Comparison of ENCODE assay signal across 9 mouse cellular contexts in the genomic region with DNA sequence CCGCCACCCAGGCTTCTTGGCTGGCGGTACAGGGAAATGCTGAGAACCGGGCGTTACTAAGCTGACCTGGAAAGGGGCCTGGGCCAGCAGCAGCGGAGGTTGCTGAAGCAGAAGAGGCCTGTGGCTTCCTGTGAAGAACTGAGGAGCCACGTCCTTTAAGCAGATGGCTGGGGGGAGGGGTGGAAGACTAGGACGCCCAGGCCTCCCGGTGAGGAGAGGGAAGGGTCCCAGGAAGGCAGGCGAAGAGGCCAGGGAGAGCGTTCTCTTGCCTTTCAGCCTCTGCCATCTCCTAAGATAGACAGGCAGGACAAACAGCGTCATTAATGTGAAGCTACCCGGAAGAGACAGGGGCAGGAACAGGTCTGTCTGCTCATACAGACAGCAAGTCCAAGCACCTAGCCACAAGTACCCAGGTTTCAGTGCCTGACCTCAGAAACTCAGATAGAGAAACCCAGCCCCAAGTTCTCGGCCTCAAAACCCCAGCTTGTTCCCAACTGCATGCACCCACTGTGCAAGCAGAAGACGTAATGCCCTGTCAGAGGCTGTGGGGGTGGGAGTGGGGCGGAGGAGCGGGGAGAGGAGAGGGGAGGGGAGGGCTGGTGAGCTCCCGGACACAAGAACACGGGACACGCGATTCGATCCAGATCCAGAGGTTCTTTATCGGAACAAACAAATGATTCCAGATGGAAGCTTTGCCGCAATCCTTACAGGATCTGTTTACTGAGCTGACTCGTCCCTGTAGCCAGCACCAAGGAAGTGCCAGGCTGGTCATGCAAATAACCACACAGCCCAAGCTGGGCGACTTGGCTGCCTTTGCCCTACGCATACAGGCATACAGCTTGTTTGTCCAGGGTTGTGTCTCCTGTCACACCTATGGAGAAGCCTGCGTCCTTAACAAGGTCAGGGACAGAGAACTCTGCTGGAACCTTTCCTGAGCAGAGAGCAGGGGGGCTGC. TPM values are rescaled to one million over a fixed set of nuclear protein-coding genes. Genes with fewer than 3 reads are reported as not detected.
DNase-seq lines count a peak whose midpoint lies in the region; ATAC-seq and TF ChIP-seq lines count a peak whose summit lies in the region.
"Had no signal": no experiment of that assay in that cellular context is flagged by ENCODE, and none has a peak within 500 bp of the region (broad histone marks: within the 10 kb centered on the region; RNA-seq: fewer than 3 reads in every experiment).

No protein-coding gene starts in this region.

- WGBS in hindbrain, postnatal 0 days: 13% methylated on average over 27 of the region's 27 CpGs
- WGBS in limb, embryonic 13.5 days: 15% methylated on average over 27 of the region's 27 CpGs
- 18% methylated on average over 27 of the region's 27 CpGs for WGBS in midbrain, embryonic 13.5 days
- 11% methylated on average over 27 of the region's 27 CpGs for WGBS in stomach, embryonic 14.5 days

- no peaks in the 10 kb centered on the region for H3K9me3 ChIP-seq in hindbrain, postnatal 0 days (ENCODE audit: low read length)
- H3K9me3 ChIP-seq in limb, embryonic 13.5 days: no peaks in the 10 kb centered on the region
- H3K9me3 ChIP-seq in midbrain, embryonic 13.5 days: no peaks in the 10 kb centered on the region
- H3K9me3 ChIP-seq in stomach, embryonic 14.5 days (ENCODE audit: control insufficient read depth, low read depth, low read length): no peaks in the 10 kb centered on the region
- H3K9me3 ChIP-seq: G1E had no signal

- peaks cover 14% of the 10 kb centered on the region for H3K4me1 ChIP-seq in hindbrain, postnatal 0 days (ENCODE audit: insufficient read depth, low read length)
- peaks cover 29% of the 10 kb centered on the region for H3K4me1 ChIP-seq in limb, embryonic 13.5 days
- H3K4me1 ChIP-seq in midbrain, embryonic 13.5 days (replicated peaks): peaks cover 24% of the 10 kb centered on the region
- H3K4me1 ChIP-seq in stomach, embryonic 14.5 days (ENCODE audit: control insufficient read depth, insufficient read depth, low read length): peaks cover 10% of the 10 kb centered on the region

- H3K4me2 ChIP-seq in hindbrain, postnatal 0 days (ENCODE audit: low read depth, low read length): peak overlapping the region; percentile 41
- peak overlapping the region; percentile 59 for H3K4me2 ChIP-seq in limb, embryonic 13.5 days (replicated peaks)
- peak overlapping the region; percentile 47 for H3K4me2 ChIP-seq in midbrain, embryonic 13.5 days (replicated peaks)
- H3K4me2 ChIP-seq in stomach, embryonic 14.5 days (replicated peaks; ENCODE audit: low read depth, low read length): peak overlapping the region; percentile 44

- DNase-seq in heart, adult 11 months: peak; percentile 96
- DNase-seq in heart, adult 8-10 months (ENCODE audit: low spot score): no peak
- DNase-seq in cerebellum, adult 9-10 months: peak; percentile 78
- DNase-seq in gastrocnemius, adult 2 months: peak; percentile 69
- DNase-seq in hindbrain, postnatal 0 days (ENCODE audit: low spot score): peak; percentile 76

- intact Hi-C loops in gastrocnemius, adult 2 months (cut with DNase I): loop anchor here (5.0 kb wide), 1 partner anchor 261 kb away; no protein-coding TSS in a partner anchor

- 0 out of 2 replicates have a peak overlapping the region, but pooled peaks have one; percentile 25 for H3K9ac ChIP-seq in hindbrain, postnatal 0 days (replicated peaks; ENCODE audit: low read length)
- peak overlapping the region; percentile 57 for H3K9ac ChIP-seq in limb, embryonic 13.5 days
- peak overlapping the region; percentile 55 for H3K9ac ChIP-seq in midbrain, embryonic 13.5 days (replicated peaks)
- H3K9ac ChIP-seq in stomach, embryonic 14.5 days (replicated peaks; ENCODE audit: low read depth, low read length): 0 out of 2 replicates have a peak overlapping the region, but pooled peaks have one; percentile 2

- H3K27ac ChIP-seq in gastrocnemius, adult 2 months: peak overlapping the region; percentile 79
- H3K27ac ChIP-seq in hindbrain, postnatal 0 days: peak overlapping the region; percentile 87
- peak overlapping the region; percentile 85 for H3K27ac ChIP-seq in limb, embryonic 13.5 days
- H3K27ac ChIP-seq in midbrain, embryonic 13.5 days: peak overlapping the region; percentile 67
- H3K27ac ChIP-seq in stomach, embryonic 14.5 days (ENCODE audit: low read length): peak overlapping the region; percentile 87

- no peaks in the 10 kb centered on the region for H3K36me3 ChIP-seq in hindbrain, postnatal 0 days (ENCODE audit: insufficient read depth, low read length)
- H3K36me3 ChIP-seq in limb, embryonic 13.5 days: no peaks in the 10 kb centered on the region
- H3K36me3 ChIP-seq in midbrain, embryonic 13.5 days: no peaks in the 10 kb centered on the region
- H3K36me3 ChIP-seq in stomach, embryonic 14.5 days (ENCODE audit: control insufficient read depth, insufficient read depth, low read length): no peaks in the 10 kb centered on the region
- H3K36me3 ChIP-seq: G1E had no signal

- H3K4me3 ChIP-seq in gastrocnemius, adult 2 months: peak overlapping the region; percentile 63
- no peak overlapping the region for H3K4me3 ChIP-seq in hindbrain, postnatal 0 days (ENCODE audit: low read length)
- peak overlapping the region; percentile 25 for H3K4me3 ChIP-seq in limb, embryonic 13.5 days
- H3K4me3 ChIP-seq in midbrain, embryonic 13.5 days (replicated peaks): peak overlapping the region; percentile 19
- peak overlapping the region; percentile 7; the same call in 1 of the 2 replicates for H3K4me3 ChIP-seq in stomach, embryonic 14.5 days (ENCODE audit: low read depth, low read length)

- no peak for TF ChIP-seq CTCF in gastrocnemius, adult 2 months (IDR thresholded peaks at IDR 0.05)
- TF ChIP-seq CTCF in hindbrain, postnatal 0 days (IDR thresholded peaks at IDR 0.05; ENCODE audit: low read depth): no peak

- no peaks in the 10 kb centered on the region for H3K27me3 ChIP-seq in hindbrain, postnatal 0 days (ENCODE audit: insufficient read depth, low read length)
- H3K27me3 ChIP-seq in limb, embryonic 13.5 days: no peaks in the 10 kb centered on the region
- no peaks in the 10 kb centered on the region for H3K27me3 ChIP-seq in midbrain, embryonic 13.5 days
- H3K27me3 ChIP-seq in stomach, embryonic 14.5 days (ENCODE audit: control insufficient read depth, insufficient read depth, low read length): no peaks in the 10 kb centered on the region

- ATAC-seq in hindbrain, postnatal 0 days: peak; percentile 79
- no peak for ATAC-seq in limb, embryonic 13.5 days (ENCODE audit: low FRiP score, low read depth)
- ATAC-seq in midbrain, embryonic 13.5 days: peak; percentile 54
- ATAC-seq in stomach, embryonic 14.5 days (ENCODE audit: insufficient number of reproducible peaks, insufficient read depth, low FRiP score, low read depth): peak; percentile 42; the same call in 1 of the 2 replicates

RNA-seq across cellular contexts. Expression of a gene that starts 24.0 kb away (rescaled TPM):
- total RNA-seq in heart, adult 8-10 months (2022): 10 to 100 TPM; 35.4 to 43.7 (median 39.9) TPM
- 10 to 100 TPM; 23.5 to 29.9 TPM for total RNA-seq in gastrocnemius, adult 2 months (2021)
- total RNA-seq in hindbrain, postnatal 0 days (2014; rRNA removed): 17.3 and 18.4 TPM in 2 replicates
- polyA plus RNA-seq in hindbrain, postnatal 0 days (2015; fragmentation: Nextera tagmentation; extraction: Ambion mirVana): 28.3 and 34.5 TPM in 2 replicates
- 39.9 and 44.8 TPM in 2 replicates for polyA plus RNA-seq in limb, embryonic 13.5 days (2015; fragmentation: Nextera tagmentation; extraction: Ambion mirVana)
- polyA plus RNA-seq in midbrain, embryonic 13.5 days (2015; fragmentation: Nextera tagmentation; extraction: Ambion mirVana): 39.1 and 45.1 TPM in 2 replicates
- 45.7 and 47.0 TPM in 2 replicates for polyA plus RNA-seq in stomach, embryonic 14.5 days (2014; fragmentation: Nextera tagmentation; extraction: Ambion mirVana)

RNA-seq across cellular contexts. Expression of a gene that starts 27.6 kb away (rescaled TPM):
- 1 to 10 TPM in 1 of 4 experiments, under 1 TPM in 3; 0.14 to 2.5 (median 0.49) TPM for total RNA-seq in heart, adult 8-10 months (2022)
- under 1 TPM in 1 of 2 experiments, not detected in 1; 0.06 TPM for total RNA-seq in gastrocnemius, adult 2 months (2021)
- total RNA-seq in hindbrain, postnatal 0 days (2014; rRNA removed): 0.07 and 0.73 TPM in 2 replicates
- 0.19 and 0.39 TPM in 2 replicates for polyA plus RNA-seq in hindbrain, postnatal 0 days (2015; fragmentation: Nextera tagmentation; extraction: Ambion mirVana)
- 0.19 and 0.26 TPM in 2 replicates for polyA plus RNA-seq in limb, embryonic 13.5 days (2015; fragmentation: Nextera tagmentation; extraction: Ambion mirVana)
- polyA plus RNA-seq in midbrain, embryonic 13.5 days (2015; fragmentation: Nextera tagmentation; extraction: Ambion mirVana): 0.12 TPM in 1 of 2 replicates, not detected in the other
- polyA plus RNA-seq in stomach, embryonic 14.5 days (2014; fragmentation: Nextera tagmentation; extraction: Ambion mirVana): 0.13 and 0.19 TPM in 2 replicates
- polyA plus RNA-seq: G1E had no signal

Comparison
In these comparisons a context has a peak if more than half of its experiments do, and no peak if none do; other contexts are left out.
1. H3K9ac ChIP-seq: peak in every context shown above with its lines; median percentile 57 in limb, embryonic 13.5 days; 55 in midbrain, embryonic 13.5 days; 25 in hindbrain, postnatal 0 days; 2 in stomach, embryonic 14.5 days.